Mouse (Mus musculus) adrenal gland, postnatal 14 days (tissue): ENCODE measurements around the gene Cd81. TPM values are rescaled to one million over a fixed set of nuclear protein-coding genes. Genes with fewer than 3 reads are reported as not detected.

Source experiments
- DNase-seq: peaks from one replicate; pipeline ENCODE4 v3.0.0; 2021; ENCODE audit warnings: mixed read lengths
- total RNA-seq: library from RNA; stranded (reverse); gene quantifications from 2 replicates; pipeline ENCODE4 v1.2.3, GENCODE M21; 2021

Cd81 gene
- total RNA-seq, 1 experiment from 2014 or later: 561 TPM

DNA sequence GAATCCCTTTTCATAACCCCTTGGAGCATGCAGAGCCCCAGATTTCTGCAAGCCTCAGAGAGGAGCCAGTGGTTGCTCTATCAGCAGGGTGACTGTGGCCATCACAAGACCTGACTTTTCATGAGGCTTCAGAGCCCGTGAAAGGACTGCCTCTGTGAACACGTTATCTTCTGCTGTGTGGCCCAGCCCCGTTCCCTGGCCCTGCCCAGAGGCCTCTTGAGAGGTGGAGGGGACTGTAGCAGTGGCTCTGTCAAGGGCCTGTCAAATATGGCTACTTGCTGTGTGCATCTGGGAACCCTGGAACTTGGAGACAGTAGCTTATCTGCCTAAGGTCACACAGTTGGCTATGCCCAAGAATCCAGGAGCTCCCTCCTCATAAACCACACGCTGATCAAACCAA is 59.2 kb downstream of the Cd81 start:
- DNase-seq: no peak

DNA sequence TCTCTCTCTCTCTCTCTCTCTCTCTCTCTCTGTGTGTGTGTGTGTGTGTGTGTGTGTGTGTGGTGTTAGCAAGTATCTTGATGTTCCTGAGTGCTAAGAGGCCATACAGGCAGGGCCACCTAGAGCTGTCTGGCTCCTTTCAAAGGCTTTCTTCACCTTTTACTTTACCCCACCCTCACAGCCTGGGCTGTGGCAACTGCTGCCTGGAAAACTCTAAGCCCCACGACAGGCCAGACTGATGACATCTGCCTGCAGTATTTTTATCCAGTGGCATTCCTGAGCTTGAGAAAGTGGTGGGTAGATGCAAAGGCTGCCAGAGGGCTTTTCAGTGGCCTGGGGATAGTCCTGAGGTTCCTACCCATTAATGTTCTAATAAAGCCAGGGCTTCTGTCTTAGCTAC is 59.9 kb downstream of the Cd81 start:
- no peak for DNase-seq

- DNase-seq: no peak
Observed at GRCm38 (mm10) chr7:143114773-143115172, 62.2 kb downstream of the Cd81 start.

GRCm38 (mm10) chr7:143116521-143116920 is 64.0 kb downstream of the Cd81 start:
- DNase-seq: no peak

Other genes starting within 250 kb of the Cd81 start
- gene Th, start 121.6 kb upstream of the Cd81 start, total RNA-seq: 485 and 500 TPM in 2 replicates
- 0.45 TPM in 1 of 2 replicates, not detected in the other for gene Ascl2, start 83.5 kb upstream of the Cd81 start, total RNA-seq
- gene Tspan32, start 47.7 kb upstream of the Cd81 start, total RNA-seq: 2.0 and 8.6 TPM in 2 replicates
- gene Tssc4, start 16.5 kb downstream of the Cd81 start, total RNA-seq: 32.2 and 33.3 TPM in 2 replicates
- gene Trpm5, start 41.9 kb downstream of the Cd81 start, total RNA-seq: 0.59 and 0.68 TPM in 2 replicates
- 4.4 and 6.1 TPM in 2 replicates for gene Kcnq1, start 53.6 kb downstream of the Cd81 start, total RNA-seq